Mouse (Mus musculus) forebrain, embryonic 16.5 days (tissue): ENCODE results near the gene Ctu2. TPM values are rescaled to one million over a fixed set of nuclear protein-coding genes. Genes with fewer than 3 reads are reported as not detected.

ENCODE experiments used
- ATAC-seq: fragments of 200-750 bp; cut with Nextera tagmentation; 2 replicates; pipeline ENCODE4 v1.8.0; 2017; ENCODE audit warnings: mild to moderate bottlenecking, moderate library complexity
- H3K27ac ChIP-seq: fragments of 300-500 bp; sonication (generic); 2 replicates; pipeline ENCODE4 v1.5.1; 2014; ENCODE audit warnings: low read length, control low read depth
- H3K27me3 ChIP-seq: fragments of 300-500 bp; sonication (generic); replicated peaks from 2 replicates; pipeline ENCODE4 v1.6.1; 2014; ENCODE audit warnings: low read length; ENCODE audit not compliant: control insufficient read depth, insufficient read depth
- H3K36me3 ChIP-seq: fragments of 300-500 bp; sonication (generic); 2 replicates; pipeline ENCODE4 v1.6.1; 2014; ENCODE audit not compliant: control insufficient read depth, insufficient read depth
- H3K4me1 ChIP-seq: fragments of 300-500 bp; sonication (generic); replicated peaks from 2 replicates; pipeline ENCODE4 v1.6.1; 2014; ENCODE audit warnings: low read length; ENCODE audit not compliant: control insufficient read depth, insufficient read depth
- H3K4me2 ChIP-seq: fragments of 300-500 bp; sonication (generic); 2 replicates; pipeline ENCODE4 v1.6.1; 2014; ENCODE audit warnings: mild to moderate bottlenecking, low read length, control low read depth
- H3K4me3 ChIP-seq: fragments of 300-500 bp; sonication (generic); replicated peaks from 2 replicates; pipeline ENCODE4 v1.5.1; 2014; ENCODE audit warnings: mild to moderate bottlenecking, low read length, control low read depth
- H3K9ac ChIP-seq: fragments of 300-500 bp; sonication (generic); replicated peaks from 2 replicates; pipeline ENCODE4 v1.6.1; 2014; ENCODE audit warnings: low read depth, low read length, control low read depth
- H3K9me3 ChIP-seq: fragments of 300-500 bp; sonication (generic); 2 replicates; pipeline ENCODE4 v1.6.1; 2016; ENCODE audit warnings: low read length; ENCODE audit not compliant: control insufficient read depth
- WGBS: fragments of 180-500 bp; shearing (Covaris S2); extraction: QIAGEN DNeasy Blood & Tissue Kit; methylation state at CpG from one replicate; pipeline ENCODE4 v1.1.7; 2014; 5-methylcytosine and 5-hydroxymethylcytosine counted together
- polyA plus RNA-seq: library from polyadenylated mRNA; unstranded; fragments of >200 nt; fragmentation: Nextera tagmentation; extraction: Ambion mirVana; gene quantifications from 2 replicates; pipeline ENCODE4 v1.2.1, GENCODE M21; 2015

Gene Ctu2
- polyA plus RNA-seq, 1 experiment from 2014 or later: 87.3 TPM

DNA sequence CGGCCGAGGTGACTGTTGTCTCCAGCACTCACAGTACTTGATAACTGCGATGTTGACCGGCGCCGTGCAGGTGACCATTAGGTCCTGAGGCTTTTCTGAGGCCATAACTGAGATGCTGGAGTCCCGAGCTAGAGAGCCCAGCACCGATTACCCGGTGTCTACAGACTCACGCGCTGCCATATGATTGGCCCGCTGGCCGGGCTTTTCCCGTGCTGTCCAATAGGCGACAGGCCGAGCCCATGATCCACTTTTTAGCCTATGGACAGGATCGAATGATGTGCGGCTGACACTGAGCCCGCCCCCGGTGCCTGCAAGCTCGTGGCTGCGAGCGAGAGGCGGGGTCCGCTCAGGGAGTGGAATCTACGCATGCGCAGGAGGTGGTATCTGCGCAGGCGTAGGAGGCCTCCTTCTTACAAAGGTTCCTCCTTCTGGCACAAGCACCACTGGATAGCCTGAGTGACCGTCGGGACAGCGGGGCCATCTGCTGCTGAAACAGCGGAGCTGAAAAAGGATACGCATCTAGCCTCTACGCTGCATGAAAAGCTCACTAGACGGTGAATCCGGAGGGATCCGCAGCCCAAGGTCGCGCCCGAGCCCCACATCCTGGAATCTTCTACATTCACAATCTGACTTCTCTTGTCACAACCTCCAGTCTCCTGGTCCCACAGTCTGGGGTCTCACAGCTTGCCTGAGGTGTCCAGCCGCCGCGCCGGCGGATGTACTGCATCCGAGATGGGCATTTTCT, 32.5 kb upstream of the Ctu2 start, which contains the start of gene Mvd:
Mvd (minus strand) TSS at position 161 of the 745 bp plus-strand sequence.
- Histone ChIP-seq H3K27ac (peak within 1 kb of the TSS; percentile 98), H3K4me1 (peaks cover 24% of the 10 kb centered on the region), H3K9ac (peak within 1 kb of the TSS; percentile 89), H3K27me3 (no peaks in the 10 kb centered on the region), H3K36me3 (no peaks in the 10 kb centered on the region), H3K4me2 (peak within 1 kb of the TSS; percentile 94), H3K4me3 (peak within 1 kb of the TSS; percentile 77), H3K9me3 (no peaks in the 10 kb centered on the region)
- ATAC-seq: peak; percentile 99
- WGBS: under 1% methylated on average over 47 of the region's 47 CpGs

DNA sequence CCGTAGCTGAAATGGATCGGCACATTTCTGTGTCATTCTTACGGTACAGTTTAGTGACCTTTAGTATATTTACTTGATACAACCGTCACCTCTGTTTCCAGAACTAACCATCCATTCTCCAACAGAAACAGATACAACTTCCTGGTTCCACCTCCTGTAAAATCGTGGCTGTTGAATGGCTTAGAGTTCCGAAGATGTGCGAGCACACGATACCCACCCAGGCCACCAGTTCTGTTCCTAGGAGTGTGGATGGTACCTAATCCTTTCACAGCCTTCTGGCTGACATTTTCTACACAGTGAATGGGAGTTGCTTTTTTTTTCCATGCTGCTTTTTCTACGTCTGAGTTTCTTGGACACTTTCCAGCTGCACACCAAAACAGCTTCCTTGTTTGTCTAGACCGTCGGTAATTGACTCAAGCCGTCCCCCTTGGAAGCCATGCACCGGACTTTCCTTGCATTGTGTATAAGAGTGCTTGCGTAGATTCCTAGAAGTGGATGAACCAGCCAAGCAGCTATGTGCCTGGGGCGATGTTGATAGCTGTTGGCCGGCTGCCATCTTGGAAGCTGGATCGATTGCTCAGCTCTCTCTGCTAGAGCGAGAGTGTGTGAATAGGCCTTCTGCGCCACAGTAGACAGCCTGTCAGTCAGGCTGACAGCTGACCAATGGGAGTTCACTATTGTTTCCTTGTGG, 31.7 kb upstream of the Ctu2 start:
- H3K4me1 ChIP-seq: peaks cover 24% of the 10 kb centered on the region
- H3K9me3 ChIP-seq: no peaks in the 10 kb centered on the region
- H3K36me3 ChIP-seq: no peaks in the 10 kb centered on the region
- peak overlapping the region; percentile 89 for H3K9ac ChIP-seq
- no peaks in the 10 kb centered on the region for H3K27me3 ChIP-seq
- ATAC-seq: peak; percentile 48
- H3K4me3 ChIP-seq: peak overlapping the region; percentile 77
- H3K4me2 ChIP-seq: peak overlapping the region; percentile 87
- H3K27ac ChIP-seq: peak overlapping the region; percentile 98
- WGBS: 1% methylated on average over 19 of the region's 19 CpGs

DNA sequence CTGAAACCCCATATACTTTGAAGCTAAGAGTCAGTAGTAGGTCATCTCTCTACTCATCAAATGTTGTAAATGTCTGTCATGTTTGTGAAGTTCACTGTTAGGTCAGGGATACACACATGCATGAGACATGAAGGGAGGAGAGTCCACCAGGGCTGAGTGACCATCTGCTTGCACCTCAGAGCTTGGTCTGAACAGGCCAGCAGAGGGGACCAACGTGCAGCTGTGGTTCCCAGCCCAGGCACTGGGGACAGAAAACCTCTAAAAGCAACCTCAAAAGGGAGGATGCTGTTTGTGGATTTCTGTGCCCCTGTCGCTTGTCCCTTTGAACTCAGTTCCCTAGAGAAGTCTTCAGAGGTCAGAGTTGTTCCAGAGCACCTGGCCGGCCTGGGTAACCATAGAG, 30.7 kb upstream of the Ctu2 start:
- 69% methylated on average over 3 of the region's 3 CpGs for WGBS
- H3K4me3 ChIP-seq: peak overlapping the region; percentile 77; the same call in 1 of the 2 replicates
- no peak overlapping the region for H3K9ac ChIP-seq
- H3K4me2 ChIP-seq: peak overlapping the region; percentile 87
- H3K36me3 ChIP-seq: no peaks in the 10 kb centered on the region
- no peaks in the 10 kb centered on the region for H3K27me3 ChIP-seq
- no peak overlapping the region for H3K27ac ChIP-seq
- H3K9me3 ChIP-seq: no peaks in the 10 kb centered on the region
- ATAC-seq: no peak
- peaks cover 24% of the 10 kb centered on the region for H3K4me1 ChIP-seq

DNA sequence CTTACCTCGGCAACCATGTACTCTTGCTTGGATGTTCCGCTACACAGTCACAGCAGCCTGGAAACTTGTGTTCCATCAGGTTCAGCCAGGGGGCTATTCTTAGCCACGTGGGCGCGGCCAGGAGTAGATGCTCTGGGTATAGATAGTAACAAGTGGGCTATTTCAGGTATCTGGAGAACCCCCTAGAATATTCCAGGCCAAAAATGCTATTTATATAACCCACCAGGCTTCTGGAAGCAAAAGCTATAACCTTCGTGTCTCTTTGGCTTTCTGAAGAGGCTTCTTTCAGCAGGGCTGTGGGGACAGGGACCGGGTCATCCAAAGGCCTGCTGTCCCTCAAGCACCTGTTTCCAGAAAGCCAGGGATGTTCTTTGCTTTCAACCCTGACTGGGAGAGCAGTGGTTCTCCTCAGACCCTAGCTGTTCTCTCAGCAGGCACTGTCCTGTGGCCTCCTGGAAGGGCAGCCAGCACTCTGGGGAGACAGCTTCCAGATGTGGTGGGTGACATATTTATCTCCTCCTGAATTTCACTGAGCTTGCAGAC, 24.7 kb upstream of the Ctu2 start:
- Histone ChIP-seq H3K27ac (no peak overlapping the region), H3K36me3 (no peaks in the 10 kb centered on the region), H3K9ac (no peak overlapping the region), H3K4me1 (no peaks in the 10 kb centered on the region), H3K4me2 (no peak overlapping the region), H3K27me3 (peaks cover 2% of the 10 kb centered on the region; the same call in 1 of the 2 replicates), H3K4me3 (no peak overlapping the region), H3K9me3 (no peaks in the 10 kb centered on the region)
- 76% methylated on average over 7 of the region's 7 CpGs for WGBS
- no peak for ATAC-seq

DNA sequence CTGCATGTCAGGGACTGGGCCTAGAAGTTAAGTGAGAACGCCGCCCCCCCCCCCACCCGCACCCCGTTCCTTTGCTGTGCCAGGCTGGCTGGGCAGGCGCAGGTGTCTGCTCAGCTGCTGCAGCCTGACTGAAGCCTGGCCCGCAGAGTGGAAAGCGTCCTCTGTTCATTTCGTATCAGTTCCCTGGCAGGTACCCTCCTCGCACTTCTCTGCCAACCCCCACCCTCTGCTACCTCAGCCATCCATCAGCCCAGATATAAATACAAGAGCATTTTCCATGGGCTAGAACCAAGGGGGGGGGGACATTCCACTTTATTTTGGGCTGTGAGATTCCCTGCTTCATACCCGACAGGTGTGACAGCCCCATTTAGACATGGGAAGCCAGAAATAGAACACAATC, 23.8 kb upstream of the Ctu2 start:
- ATAC-seq: no peak
- H3K4me2 ChIP-seq: no peak overlapping the region
- whole genome bisulfite sequencing: 87% methylated on average over 10 of the region's 10 CpGs
- no peaks in the 10 kb centered on the region for H3K4me1 ChIP-seq
- no peak overlapping the region for H3K4me3 ChIP-seq
- no peak overlapping the region for H3K27ac ChIP-seq
- H3K27me3 ChIP-seq: peaks cover 5% of the 10 kb centered on the region; the same call in 1 of the 2 replicates
- no peaks in the 10 kb centered on the region for H3K9me3 ChIP-seq
- no peak overlapping the region for H3K9ac ChIP-seq
- no peaks in the 10 kb centered on the region for H3K36me3 ChIP-seq

DNA sequence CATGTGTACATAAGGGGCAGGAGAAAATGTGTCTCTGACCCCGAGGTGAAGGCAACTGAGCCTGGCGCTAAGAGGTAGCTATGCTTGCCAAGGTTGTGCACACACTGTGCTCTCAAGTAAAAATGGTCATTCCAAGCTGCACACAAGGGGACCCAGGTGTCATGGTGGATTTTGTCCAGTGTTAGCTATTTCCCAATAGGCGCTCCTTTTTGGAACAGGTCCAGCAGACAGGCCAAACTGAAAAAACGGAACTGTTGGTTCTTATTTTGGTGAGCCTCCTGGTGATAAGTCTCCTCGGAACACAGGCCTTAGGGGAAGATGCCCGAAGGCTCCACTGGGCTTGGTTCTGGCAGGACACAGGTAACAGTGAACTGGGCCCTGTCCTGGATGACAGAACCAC, 21.5 kb upstream of the Ctu2 start:
- Histone ChIP-seq H3K4me2 (no peak overlapping the region), H3K9ac (no peak overlapping the region), H3K9me3 (no peaks in the 10 kb centered on the region), H3K27me3 (peaks cover 15% of the 10 kb centered on the region), H3K4me3 (no peak overlapping the region), H3K27ac (no peak overlapping the region), H3K36me3 (no peaks in the 10 kb centered on the region), H3K4me1 (no peaks in the 10 kb centered on the region)
- no peak for ATAC-seq
- WGBS: 82% methylated on average over 6 of the region's 6 CpGs

DNA sequence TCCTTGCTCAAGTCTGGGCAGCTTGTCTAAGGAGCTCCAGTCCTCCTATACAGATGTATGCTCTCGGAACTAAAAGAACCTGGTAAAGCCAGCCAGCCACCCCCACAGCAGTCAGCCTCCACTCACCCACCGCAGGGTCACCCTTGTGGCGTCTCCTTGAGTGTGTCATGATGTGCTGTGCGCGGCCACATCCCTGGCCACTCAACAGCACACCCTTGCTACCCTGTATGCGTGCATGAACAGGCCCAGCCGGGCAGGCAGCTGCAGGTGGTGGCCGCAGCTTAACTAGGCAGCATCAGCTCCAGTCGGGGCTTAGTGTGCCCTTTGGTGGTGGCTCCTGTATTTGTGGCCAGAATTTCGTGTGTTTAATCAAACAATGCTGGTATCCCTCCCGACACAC, 18.8 kb upstream of the Ctu2 start:
- H3K4me3 ChIP-seq: no peak overlapping the region
- 76% methylated on average over 11 of the region's 11 CpGs for whole genome bisulfite sequencing
- H3K27me3 ChIP-seq: peaks cover 42% of the 10 kb centered on the region
- peaks cover 7% of the 10 kb centered on the region for H3K4me1 ChIP-seq
- H3K9me3 ChIP-seq: no peaks in the 10 kb centered on the region
- no peaks in the 10 kb centered on the region for H3K36me3 ChIP-seq
- ATAC-seq: no peak
- no peak overlapping the region for H3K9ac ChIP-seq
- no peak overlapping the region for H3K4me2 ChIP-seq
- H3K27ac ChIP-seq: no peak overlapping the region

DNA sequence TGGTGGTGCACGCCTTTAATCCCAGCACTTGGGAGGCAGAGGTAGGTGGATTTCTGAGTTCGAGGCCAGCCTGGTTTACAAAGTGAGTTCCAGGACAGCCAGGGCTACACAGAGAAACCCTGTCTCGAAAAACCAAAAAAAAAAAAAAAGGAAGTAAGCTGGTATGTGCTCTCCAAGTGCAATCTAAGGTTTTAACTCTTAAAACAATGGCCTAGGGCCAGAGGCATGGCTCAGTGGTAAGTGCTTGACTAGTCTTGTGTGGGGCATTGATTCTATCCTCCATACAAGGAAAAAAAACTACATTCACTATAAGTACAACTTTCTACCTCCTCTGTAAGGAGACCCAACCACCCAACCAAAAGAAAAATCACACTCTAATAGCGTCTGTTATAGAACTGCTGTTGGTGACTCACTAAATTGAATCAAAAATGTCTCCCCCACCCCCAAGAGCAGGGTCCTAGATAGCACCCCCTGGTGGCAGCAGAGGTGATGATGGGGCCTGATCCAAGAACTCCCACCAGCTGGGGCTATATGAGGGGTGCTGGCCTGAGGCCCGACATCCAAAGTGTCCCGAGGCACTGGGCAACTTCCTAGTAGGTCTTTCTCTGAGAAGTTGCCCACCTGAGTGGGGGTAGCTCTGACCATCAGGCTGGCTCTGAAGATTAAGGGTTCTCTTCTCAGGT, 16.6 kb upstream of the Ctu2 start:
- Histone ChIP-seq H3K36me3 (no peaks in the 10 kb centered on the region), H3K9me3 (no peaks in the 10 kb centered on the region), H3K27ac (no peak overlapping the region), H3K27me3 (peaks cover 48% of the 10 kb centered on the region), H3K9ac (no peak overlapping the region), H3K4me1 (peaks cover 7% of the 10 kb centered on the region), H3K4me2 (no peak overlapping the region), H3K4me3 (no peak overlapping the region)
- ATAC-seq: no peak
- WGBS: 61% methylated on average over 6 of the region's 6 CpGs

DNA sequence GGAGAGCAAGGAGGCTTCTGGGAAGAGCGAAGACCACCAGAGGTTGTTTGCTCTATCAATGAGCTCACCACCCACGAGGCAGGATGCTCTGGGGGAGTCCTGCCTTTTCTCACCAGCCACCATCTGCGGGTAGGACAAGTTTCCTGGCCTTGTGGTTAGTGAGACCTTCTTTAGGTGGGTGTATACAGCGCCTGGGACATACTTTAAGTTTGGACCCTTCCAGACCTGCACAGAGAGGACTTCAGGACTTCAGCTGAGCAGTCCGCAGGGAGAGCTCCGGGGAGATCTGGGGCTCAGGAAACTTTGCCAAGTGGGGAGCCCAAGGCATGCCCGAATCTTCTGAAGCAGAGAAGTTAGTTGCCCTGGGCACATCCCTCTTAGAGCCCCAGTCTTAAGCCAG, 16.0 kb upstream of the Ctu2 start:
- H3K27me3 ChIP-seq: peaks cover 48% of the 10 kb centered on the region
- H3K4me1 ChIP-seq: peaks cover 7% of the 10 kb centered on the region
- no peak overlapping the region for H3K9ac ChIP-seq
- no peak for ATAC-seq
- H3K9me3 ChIP-seq: no peaks in the 10 kb centered on the region
- 33% methylated on average over 7 of the region's 7 CpGs for WGBS
- H3K27ac ChIP-seq: no peak overlapping the region
- H3K36me3 ChIP-seq: no peaks in the 10 kb centered on the region
- H3K4me2 ChIP-seq: no peak overlapping the region; the same call in 1 of the 2 replicates
- no peak overlapping the region for H3K4me3 ChIP-seq
